Mouse (Mus musculus) liver, embryonic 15.5 days (tissue): ENCODE measurements at regions not wholly inside any gene's neighbourhood (a gene's known extent, or its start where the extent isn't known, plus 50 kb on each side); places are given as distances from the start of the nearest gene placed in this dataset.
"Not testable (repeated sequence)": the region's sequence is repeated elsewhere in the genome, so short reads cannot be mapped to it uniquely, and the experiment has no call there.

Experiments
- ATAC-seq: fragments of 200-750 bp; cut with Nextera tagmentation; 2 replicates; pipeline ENCODE4 v1.8.0; 2017; ENCODE audit warnings: moderate number of reproducible peaks, mild to moderate bottlenecking, moderate library complexity; ENCODE audit not compliant: insufficient read depth
- H3K27ac ChIP-seq: fragments of 300-500 bp; sonication (generic); replicated peaks from 2 replicates; pipeline ENCODE4 v1.5.1; 2015; ENCODE audit warnings: mild to moderate bottlenecking, inconsistent platforms
- H3K27me3 ChIP-seq: fragments of 300-500 bp; sonication (generic); 2 replicates; pipeline ENCODE4 v1.6.1; 2015; ENCODE audit warnings: mild to moderate bottlenecking, inconsistent platforms
- H3K36me3 ChIP-seq: fragments of 300-500 bp; sonication (generic); replicated peaks from 2 replicates; pipeline ENCODE4 v1.6.1; 2015; ENCODE audit warnings: moderate library complexity, mild to moderate bottlenecking, inconsistent platforms
- H3K4me1 ChIP-seq: fragments of 300-500 bp; sonication (generic); replicated peaks from 2 replicates; pipeline ENCODE4 v1.6.1; 2015; ENCODE audit warnings: inconsistent platforms
- H3K4me2 ChIP-seq: fragments of 300-500 bp; sonication (generic); 2 replicates; pipeline ENCODE4 v1.6.1; 2015; ENCODE audit warnings: moderate library complexity, mild to moderate bottlenecking, inconsistent platforms
- H3K4me3 ChIP-seq: fragments of 300-500 bp; sonication (generic); replicated peaks from 2 replicates; pipeline ENCODE4 v1.5.1; 2015; ENCODE audit warnings: mild to moderate bottlenecking, inconsistent platforms
- H3K9ac ChIP-seq: fragments of 300-500 bp; sonication (generic); 2 replicates; pipeline ENCODE4 v1.6.1; 2015; ENCODE audit warnings: moderate library complexity, mild to moderate bottlenecking, inconsistent platforms
- H3K9me3 ChIP-seq: fragments of 300-500 bp; sonication (generic); replicated peaks from 2 replicates; pipeline ENCODE4 v1.6.1; 2016; ENCODE audit warnings: inconsistent platforms
- WGBS: fragments of 180-500 bp; shearing (Covaris S2); methylation state at CpG from one replicate; pipeline ENCODE4 v1.1.7; 2015; ENCODE audit warnings: mixed read lengths; ENCODE audit not compliant: insufficient replicate concordance; 5-methylcytosine and 5-hydroxymethylcytosine counted together

DNA sequence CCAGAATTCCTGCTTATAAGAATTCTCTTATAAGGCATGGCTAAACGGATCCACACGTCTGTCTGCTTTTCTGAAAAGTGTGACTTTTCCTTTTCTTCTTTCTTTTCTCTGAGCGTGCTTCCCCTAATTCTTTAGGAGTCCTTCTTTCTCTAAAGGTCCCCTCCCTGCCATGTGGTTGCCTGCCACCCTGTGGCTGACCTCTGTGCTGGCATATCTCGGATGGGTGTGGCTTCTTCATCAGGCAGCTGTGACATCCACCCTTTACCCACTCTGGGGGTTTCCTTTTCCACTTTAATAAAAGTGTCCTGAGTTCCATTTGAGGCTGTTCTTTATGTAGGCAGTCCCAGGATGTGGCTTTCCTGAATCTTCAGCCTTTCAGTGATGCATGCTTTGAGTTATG is 280.7 kb downstream of the Diras2 start:
- ATAC-seq = no peak
- Histone ChIP-seq H3K4me3 (no peak overlapping the region), H3K4me2 (no peak overlapping the region), H3K27ac (no peak overlapping the region), H3K27me3 (no peaks in the 10 kb centered on the region), H3K9ac (no peak overlapping the region), H3K4me1 (0 out of 2 replicates have a peak, but pooled peaks cover 3% of the 10 kb centered on the region), H3K36me3 (no peaks in the 10 kb centered on the region), H3K9me3 (no peaks in the 10 kb centered on the region)
- WGBS = 24% methylated on average over 4 of the region's 4 CpGs

DNA sequence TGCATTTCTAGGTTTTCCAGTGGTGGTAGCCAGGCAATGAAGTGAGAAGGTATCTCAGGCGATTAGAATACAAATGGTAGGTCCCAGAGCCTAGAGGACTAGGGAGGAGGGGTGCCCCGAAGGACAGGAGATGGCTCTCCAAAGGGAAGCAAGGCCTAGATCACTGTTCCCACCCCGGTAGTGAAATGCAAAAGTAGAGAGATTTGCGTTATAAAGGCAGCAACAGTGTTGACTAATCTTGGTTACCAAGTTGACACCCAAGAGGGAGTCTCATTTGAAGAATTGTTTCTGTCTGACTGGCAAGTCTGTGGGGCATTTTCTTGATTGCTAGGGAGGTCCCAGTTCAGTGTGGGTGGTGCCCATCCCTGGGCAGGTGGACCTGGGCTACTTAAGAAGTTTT is 278.8 kb downstream of the Diras2 start:
- Histone ChIP-seq H3K27ac (no peak overlapping the region), H3K4me3 (no peak overlapping the region), H3K9ac (no peak overlapping the region), H3K27me3 (no peaks in the 10 kb centered on the region), H3K4me2 (no peak overlapping the region), H3K4me1 (peaks cover 8% of the 10 kb centered on the region; the same call in 1 of the 2 replicates), H3K36me3 (no peaks in the 10 kb centered on the region), H3K9me3 (no peaks in the 10 kb centered on the region)
- ATAC-seq = no peak
- 52% methylated on average over 4 of the region's 4 CpGs for WGBS

DNA sequence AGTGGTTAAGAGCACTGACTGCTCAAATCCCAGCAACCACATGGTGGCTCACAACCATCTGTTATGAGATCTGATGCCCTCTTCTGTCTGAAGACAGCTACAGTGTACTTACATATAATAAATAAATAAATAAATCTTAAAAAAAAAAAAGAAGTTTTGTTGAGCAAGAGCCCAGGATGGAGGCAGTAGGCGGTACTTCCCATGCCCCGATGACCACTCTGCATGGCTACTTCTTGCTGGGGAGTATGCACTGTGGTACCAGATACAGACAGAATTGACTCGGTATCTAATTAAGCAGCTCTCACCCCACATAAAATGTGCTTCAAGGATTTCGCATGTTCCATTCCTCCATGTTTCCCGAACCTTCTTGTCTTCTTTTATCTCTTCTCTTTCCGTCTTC is 278.4 kb downstream of the Diras2 start:
- not testable (repeated sequence) for H3K9me3 ChIP-seq, ATAC-seq, H3K36me3 ChIP-seq, H3K4me3 ChIP-seq, H3K4me1 ChIP-seq, H3K27ac ChIP-seq, H3K9ac ChIP-seq, H3K27me3 ChIP-seq, H3K4me2 ChIP-seq
- WGBS = 24% methylated on average over 6 of the region's 6 CpGs

DNA sequence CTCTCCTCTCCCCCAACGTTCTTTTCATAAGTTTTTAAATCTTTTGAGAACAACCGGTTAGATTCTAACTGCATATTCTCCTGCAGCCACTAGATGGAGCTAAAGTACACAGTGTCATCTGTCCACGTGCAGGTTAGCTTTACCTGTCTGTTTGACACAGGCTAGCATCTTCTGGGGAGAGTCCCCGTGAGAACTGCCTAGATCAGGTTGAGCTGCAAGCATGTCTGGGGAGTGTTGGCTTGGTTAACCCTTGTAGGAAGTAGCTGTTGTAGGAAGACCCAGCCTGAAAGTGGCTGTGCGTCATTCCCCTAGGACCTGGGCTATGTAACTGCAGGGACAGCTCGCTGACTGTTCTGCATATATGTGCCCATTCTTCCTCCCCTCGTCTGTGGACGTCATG is 277.9 kb downstream of the Diras2 start:
- Histone ChIP-seq H3K9ac (no peak overlapping the region), H3K27me3 (no peaks in the 10 kb centered on the region), H3K9me3 (no peaks in the 10 kb centered on the region), H3K4me1 (peaks cover 8% of the 10 kb centered on the region; the same call in 1 of the 2 replicates), H3K36me3 (no peaks in the 10 kb centered on the region), H3K4me2 (no peak overlapping the region), H3K27ac (no peak overlapping the region), H3K4me3 (no peak overlapping the region)
- ATAC-seq = no peak
- WGBS = 18% methylated on average over 8 of the region's 8 CpGs

DNA sequence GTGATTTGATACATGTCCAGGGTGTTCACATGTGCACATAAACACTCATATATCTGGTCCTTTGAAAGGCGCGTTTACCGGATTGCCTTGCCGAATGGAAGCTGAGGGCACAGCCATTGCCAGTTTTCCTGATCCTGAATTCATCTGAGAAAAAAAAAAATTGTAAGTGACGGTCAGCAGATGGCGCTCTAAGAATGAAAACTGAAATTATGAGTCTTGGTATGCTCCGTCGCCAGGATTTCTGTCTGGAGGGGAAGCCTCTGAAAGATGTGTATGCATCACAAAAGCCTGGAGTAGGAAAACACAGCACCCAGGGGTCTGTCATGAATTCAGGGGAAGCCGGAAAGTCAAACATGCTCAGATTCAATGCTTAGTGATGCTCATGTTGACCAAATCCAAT is 276.9 kb downstream of the Diras2 start:
- no peaks in the 10 kb centered on the region for H3K27me3 ChIP-seq
- no peak overlapping the region for H3K27ac ChIP-seq
- H3K4me2 ChIP-seq = no peak overlapping the region
- 8% methylated on average over 9 of the region's 9 CpGs for WGBS
- no peaks in the 10 kb centered on the region for H3K9me3 ChIP-seq
- no peak overlapping the region for H3K4me3 ChIP-seq
- ATAC-seq = no peak
- no peaks in the 10 kb centered on the region for H3K36me3 ChIP-seq
- H3K9ac ChIP-seq = no peak overlapping the region
- H3K4me1 ChIP-seq = peaks cover 8% of the 10 kb centered on the region; the same call in 1 of the 2 replicates

- H3K9ac ChIP-seq = no peak overlapping the region
- no peak for ATAC-seq
- no peak overlapping the region for H3K4me2 ChIP-seq
- H3K27me3 ChIP-seq = no peaks in the 10 kb centered on the region
- no peaks in the 10 kb centered on the region for H3K9me3 ChIP-seq
- H3K4me3 ChIP-seq = no peak overlapping the region
- no peaks in the 10 kb centered on the region for H3K36me3 ChIP-seq
- WGBS = 54% methylated on average over 5 of the region's 5 CpGs
- H3K27ac ChIP-seq = no peak overlapping the region
- H3K4me1 ChIP-seq = peaks cover 5% of the 10 kb centered on the region; the same call in 1 of the 2 replicates
Measured at GRCm38 (mm10) chr13:52255697-52256096, 275.4 kb downstream of the Diras2 start.

- Histone ChIP-seq H3K27ac (no peak overlapping the region), H3K4me2 (no peak overlapping the region), H3K36me3 (no peaks in the 10 kb centered on the region), H3K9me3 (no peaks in the 10 kb centered on the region), H3K4me3 (no peak overlapping the region), H3K4me1 (peaks cover 5% of the 10 kb centered on the region; the same call in 1 of the 2 replicates), H3K9ac (no peak overlapping the region), H3K27me3 (no peaks in the 10 kb centered on the region)
- no peak for ATAC-seq
- 29% methylated on average over 8 of the region's 8 CpGs for WGBS
Measured at GRCm38 (mm10) chr13:52258373-52258772, 272.7 kb downstream of the Diras2 start.

DNA sequence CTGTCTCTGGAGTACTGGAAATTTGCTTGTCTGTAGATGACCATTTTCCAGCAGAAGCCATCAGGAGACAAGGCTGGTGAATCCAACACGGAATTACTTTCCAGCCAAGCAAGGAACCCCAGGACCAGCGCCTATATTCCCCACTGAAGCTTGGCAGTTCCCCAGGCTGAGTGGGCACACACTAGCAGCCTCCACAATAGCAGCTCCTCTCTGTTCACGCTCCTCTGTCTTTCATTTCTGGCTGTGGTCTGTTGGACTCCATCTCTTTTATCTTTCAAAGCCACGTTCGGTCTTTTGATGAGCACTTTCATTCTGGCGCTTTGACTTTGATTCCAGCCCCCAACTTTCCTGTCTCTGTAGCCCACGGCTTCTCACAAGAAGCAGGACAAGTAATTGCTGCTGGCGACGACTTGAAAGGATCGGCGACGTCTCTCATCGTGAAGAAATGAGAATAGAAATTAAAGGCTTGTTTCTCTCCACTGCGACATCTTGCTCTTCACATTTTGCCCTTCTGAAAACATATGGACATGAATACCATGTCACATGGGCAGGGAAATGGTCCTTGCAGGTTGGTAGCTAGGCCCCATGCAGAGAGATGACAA is 268.0 kb downstream of the Diras2 start:
- H3K9ac ChIP-seq = no peak overlapping the region
- no peaks in the 10 kb centered on the region for H3K9me3 ChIP-seq
- no peaks in the 10 kb centered on the region for H3K36me3 ChIP-seq
- ATAC-seq = no peak
- H3K27ac ChIP-seq = no peak overlapping the region
- no peak overlapping the region for H3K4me2 ChIP-seq
- 76% methylated on average over 14 of the region's 14 CpGs for WGBS
- no peak overlapping the region for H3K4me3 ChIP-seq
- no peaks in the 10 kb centered on the region for H3K4me1 ChIP-seq
- no peaks in the 10 kb centered on the region for H3K27me3 ChIP-seq

DNA sequence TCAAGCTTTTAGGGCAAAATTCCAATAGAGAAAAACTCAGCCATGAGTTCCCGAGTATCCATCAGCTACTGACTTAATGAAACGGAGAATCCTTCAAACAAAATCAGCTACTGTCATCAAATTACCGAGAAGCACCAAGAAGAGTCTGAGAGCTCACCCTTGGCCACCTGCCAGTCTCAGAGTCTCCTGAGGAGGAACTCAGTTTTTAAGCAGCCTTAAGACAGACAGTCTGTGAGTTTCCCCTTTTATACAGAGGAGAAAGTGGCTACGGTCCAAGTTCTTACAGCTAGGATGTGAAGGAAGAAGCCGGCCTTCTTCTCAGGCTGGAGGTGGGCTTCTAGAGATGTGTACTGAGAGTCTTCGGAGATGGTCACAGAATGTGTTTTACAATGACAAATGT is 262.8 kb downstream of the Diras2 start:
- Histone ChIP-seq H3K4me3 (no peak overlapping the region), H3K27ac (no peak overlapping the region), H3K36me3 (no peaks in the 10 kb centered on the region), H3K4me1 (no peaks in the 10 kb centered on the region), H3K4me2 (no peak overlapping the region), H3K27me3 (no peaks in the 10 kb centered on the region), H3K9me3 (no peaks in the 10 kb centered on the region), H3K9ac (no peak overlapping the region)
- ATAC-seq = no peak
- WGBS = 40% methylated on average over 6 of the region's 6 CpGs

DNA sequence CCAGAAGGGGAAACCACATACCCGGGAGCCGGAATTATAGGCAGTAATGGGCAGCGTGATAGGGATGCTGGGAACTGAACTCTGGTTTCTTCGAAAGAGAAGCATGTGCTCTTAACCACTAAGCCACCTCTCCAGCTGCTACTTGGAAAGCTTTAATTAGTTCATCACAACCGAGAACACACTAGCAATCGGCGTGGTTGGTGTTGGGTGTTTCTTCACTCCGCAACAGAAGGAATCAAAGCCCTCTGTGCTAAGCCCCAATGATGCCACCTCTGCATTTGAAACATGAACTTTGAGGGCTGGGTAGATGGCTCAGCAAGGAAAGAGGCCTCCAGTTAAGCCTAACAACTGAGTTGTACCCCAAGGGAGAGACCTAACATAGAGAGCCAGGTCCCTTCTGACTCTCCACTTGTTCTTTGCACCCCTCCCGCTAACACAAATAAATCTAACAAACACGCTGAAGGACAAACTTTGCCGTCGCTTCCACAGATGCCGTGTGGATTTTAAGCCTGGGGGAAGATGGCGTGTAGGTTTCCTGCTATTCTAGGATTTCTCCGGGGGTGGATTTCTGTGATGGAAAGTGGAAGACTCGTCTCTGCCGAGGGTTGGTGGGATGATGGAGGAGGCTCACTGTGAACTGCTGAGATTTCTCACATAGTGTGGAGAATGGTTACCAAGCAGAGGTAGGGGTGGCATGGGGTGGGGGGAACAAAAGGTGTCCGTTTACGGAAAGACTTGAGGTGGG is 257.4 kb downstream of the Diras2 start:
- Histone ChIP-seq H3K4me2 (no peak overlapping the region), H3K27me3 (0 out of 2 replicates have a peak, but pooled peaks cover 3% of the 10 kb centered on the region), H3K9ac (no peak overlapping the region), H3K9me3 (no peaks in the 10 kb centered on the region), H3K4me1 (no peaks in the 10 kb centered on the region), H3K36me3 (no peaks in the 10 kb centered on the region), H3K4me3 (no peak overlapping the region), H3K27ac (no peak overlapping the region)
- no peak for ATAC-seq
- WGBS = 70% methylated on average over 19 of the region's 19 CpGs

DNA sequence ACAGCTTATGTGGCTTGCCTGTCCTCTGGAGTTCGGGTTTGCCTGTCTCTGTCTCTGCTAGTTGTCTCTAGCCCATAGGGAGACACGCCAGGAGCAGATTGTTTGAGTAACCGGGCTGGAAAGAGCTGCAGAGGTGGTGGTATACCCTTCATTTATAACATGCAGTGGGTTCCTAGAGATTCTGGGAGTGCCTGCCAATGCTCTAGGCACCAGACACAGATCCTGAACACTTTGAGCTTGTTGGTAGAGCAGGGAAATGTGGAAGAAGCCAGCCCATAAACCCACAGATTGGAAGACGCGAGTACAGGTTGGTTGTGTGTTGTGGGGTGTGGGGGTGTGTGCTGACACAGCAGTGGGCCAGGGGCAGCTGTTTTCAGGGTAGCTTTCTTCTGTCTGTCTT is 255.9 kb downstream of the Diras2 start:
- H3K27me3 ChIP-seq = 0 out of 2 replicates have a peak, but pooled peaks cover 3% of the 10 kb centered on the region
- ATAC-seq = no peak
- H3K9me3 ChIP-seq = no peaks in the 10 kb centered on the region
- no peak overlapping the region for H3K27ac ChIP-seq
- H3K4me2 ChIP-seq = no peak overlapping the region
- H3K36me3 ChIP-seq = no peaks in the 10 kb centered on the region
- no peak overlapping the region for H3K4me3 ChIP-seq
- no peak overlapping the region for H3K9ac ChIP-seq
- no peaks in the 10 kb centered on the region for H3K4me1 ChIP-seq
- WGBS = 68% methylated on average over 5 of the region's 5 CpGs
